Mouse (Mus musculus): Measurements from ENCODE around the gene Zbtb3. TPM values are rescaled to one million over a fixed set of nuclear protein-coding genes. Genes with fewer than 3 reads are reported as not detected.

The Zbtb3 gene
- total and polyA plus RNA-seq, 3 experiments = 1.2 to 2.5 (median 2.2) TPM

DNA sequence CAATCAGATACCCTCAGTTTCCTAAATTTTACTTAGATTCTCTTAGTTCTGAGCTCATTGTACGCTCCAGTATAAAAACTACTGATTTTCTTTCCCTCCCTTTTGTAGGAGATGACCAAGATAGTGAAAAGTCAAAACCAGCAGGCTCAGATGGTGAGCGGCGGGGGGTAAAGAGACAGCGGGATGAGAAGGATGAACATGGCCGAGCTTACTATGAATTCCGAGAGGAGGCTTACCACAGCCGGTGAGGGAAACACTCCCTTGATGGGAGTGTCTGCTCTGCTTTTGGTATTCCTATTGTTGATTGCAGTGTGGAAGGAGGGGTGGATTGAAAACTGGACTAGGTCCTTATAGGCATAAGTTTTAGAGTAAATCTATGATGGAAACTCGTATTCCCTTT lies 20.3 kb downstream of the Zbtb3 start:
- peak overlapping the region; percentile 72 for H3K4me2 ChIP-seq (ENCODE audit: insufficient read depth, low read depth, poor library complexity, severe bottlenecking)
- no peak for TF ChIP-seq NELFE (IDR thresholded peaks at IDR 0.05; ENCODE audit: low read depth, low read length)
- no peak for TF ChIP-seq POLR2A (IDR thresholded peaks at IDR 0.05; ENCODE audit: low read depth, low read length)
- no peak for TF ChIP-seq UBTF (IDR thresholded peaks at IDR 0.05; ENCODE audit: low read depth, low read length)
- no peak for TF ChIP-seq CHD1 (IDR thresholded peaks at IDR 0.05; ENCODE audit: low read depth, low read length)
- no peak for TF ChIP-seq MXI1 (IDR thresholded peaks at IDR 0.05; ENCODE audit: low read depth, low read length)
- no peak for TF ChIP-seq RAD21 (IDR thresholded peaks at IDR 0.05; ENCODE audit: low read depth, low read length)
- TF ChIP-seq ZNF384 (IDR thresholded peaks at IDR 0.05; ENCODE audit: low read depth, low read length) = no peak
- no peak for TF ChIP-seq USF1 (IDR thresholded peaks at IDR 0.05; ENCODE audit: low read depth, low read length)
- no peak for TF ChIP-seq PAX5 (IDR thresholded peaks at IDR 0.05; ENCODE audit: low read length)
- no peak for TF ChIP-seq POLR2AphosphoS2 (IDR thresholded peaks at IDR 0.05; ENCODE audit: low read depth, low read length)
- no peak for TF ChIP-seq KAT2A (IDR thresholded peaks at IDR 0.05; ENCODE audit: insufficient replicate concordance, low read length)
- TF ChIP-seq MYC (IDR thresholded peaks at IDR 0.05; ENCODE audit: low read depth, low read length) = no peak
- no peak for TF ChIP-seq JUND (conservative IDR thresholded peaks at IDR 0.05; ENCODE audit: low read depth, low read length)
- no peak for TF ChIP-seq IRF4 (IDR thresholded peaks at IDR 0.05; ENCODE audit: low read depth, low read length)
- no peak for TF ChIP-seq ELF1 (IDR thresholded peaks at IDR 0.05; ENCODE audit: low read depth, low read length)
- no peak for TF ChIP-seq SIN3A (IDR thresholded peaks at IDR 0.05; ENCODE audit: low read length)
- TF ChIP-seq SMC3 (IDR thresholded peaks at IDR 0.05; ENCODE audit: low read depth, low read length) = no peak
- TF ChIP-seq EP300 (IDR thresholded peaks at IDR 0.05; ENCODE audit: low read length) = no peak
- no peak for TF ChIP-seq ZMIZ1 (IDR thresholded peaks at IDR 0.05; ENCODE audit: low read depth, low read length)
- TF ChIP-seq MEF2A (IDR thresholded peaks at IDR 0.05; ENCODE audit: borderline replicate concordance, low read depth, low read length) = no peak
- DNase-seq (ENCODE audit: extremely low read depth) = no peak
- in situ Hi-C loops (cut with MboI; ENCODE audit: low pct_ligation_motif_present, low pct_unique_long_range_greater_than_20kb, low sequenced_read_pairs) = no loop called here
- peaks cover 42 to 53% of the 10 kb centered on the region in 2 experiments for H3K36me3 ChIP-seq (replicated peaks in 1 of 2; ENCODE audit: control insufficient read depth in 1 of 2, insufficient read depth in 1 of 2, low read length in 1 of 2)
- H3K4me3 ChIP-seq (replicated peaks in 1 of 3; ENCODE audit: low read depth in 2 of 3, low read length in 2 of 3, poor library complexity in 1 of 3) = peak overlapping the region in 2 of 3 experiments; percentile 23 to 46
- H3K27me3 ChIP-seq (replicated peaks) = no peaks in the 10 kb centered on the region
- H3K79me2 ChIP-seq (replicated peaks; ENCODE audit: control insufficient read depth, extremely low read depth, insufficient read depth, poor library complexity, severe bottlenecking) = peaks cover 61% of the 10 kb centered on the region
- peaks cover 0 to 10% of the 10 kb centered on the region in 2 experiments; a peak in 2 of 4 replicates for H3K4me1 ChIP-seq (ENCODE audit: control insufficient read depth in 1 of 2, insufficient read depth in 2 of 2)
- no peaks in the 10 kb centered on the region for H3K9me3 ChIP-seq (replicated peaks; ENCODE audit: low read length)
- no peak overlapping the region for H3K27ac ChIP-seq (ENCODE audit: insufficient read depth, low read depth)
- peak overlapping the region; percentile 89; the same call in 1 of the 2 replicates for H3K9ac ChIP-seq (ENCODE audit: insufficient read depth, low read depth)
- dilution Hi-C loops (cut with MboI; ENCODE audit: extremely low pct_ligation_motif_present, extremely low pct_unique_long_range_greater_than_20kb, low sequenced_read_pairs) = no loop called here

- Histone ChIP-seq H3K9ac (ENCODE audit: insufficient read depth, low read depth) (no peak within 1 kb of the TSS), H3K27me3 (replicated peaks) (no peaks in the 10 kb centered on the region), H3K9me3 (replicated peaks; ENCODE audit: low read length) (no peaks in the 10 kb centered on the region), H3K4me3 (replicated peaks in 1 of 3; ENCODE audit: low read depth in 2 of 3, low read length in 2 of 3, poor library complexity in 1 of 3) (no peak within 1 kb of the TSS), H3K4me2 (ENCODE audit: insufficient read depth, low read depth, poor library complexity, severe bottlenecking) (no peak within 1 kb of the TSS), H3K79me2 (replicated peaks; ENCODE audit: control insufficient read depth, extremely low read depth, insufficient read depth, poor library complexity, severe bottlenecking) (peaks cover 19% of the 10 kb centered on the region), H3K36me3 (replicated peaks in 1 of 2; ENCODE audit: control insufficient read depth in 1 of 2, insufficient read depth in 1 of 2, low read length in 1 of 2) (peaks cover 81 to 97% of the 10 kb centered on the region in 2 experiments), H3K27ac (ENCODE audit: insufficient read depth, low read depth) (no peak within 1 kb of the TSS), H3K4me1 (ENCODE audit: control insufficient read depth in 1 of 2, insufficient read depth in 2 of 2) (no peaks in the 10 kb centered on the region; a peak in 1 of 4 replicates)
- in situ Hi-C loops (cut with MboI; ENCODE audit: low pct_ligation_motif_present, low pct_unique_long_range_greater_than_20kb, low sequenced_read_pairs) (loop anchor here (25.0 kb wide), 1 partner anchor 1033 kb away; no protein-coding TSS in a partner anchor), dilution Hi-C loops (cut with MboI; ENCODE audit: extremely low pct_ligation_motif_present, extremely low pct_unique_long_range_greater_than_20kb, low sequenced_read_pairs) (no loop called here)
- TF ChIP-seq POLR2A (IDR thresholded peaks at IDR 0.05; ENCODE audit: low read depth, low read length) (no peak), ZMIZ1 (IDR thresholded peaks at IDR 0.05; ENCODE audit: low read depth, low read length) (no peak), TCF12 (IDR thresholded peaks at IDR 0.05; ENCODE audit: low read depth, low read length) (no peak), SMC3 (IDR thresholded peaks at IDR 0.05; ENCODE audit: low read depth, low read length) (no peak), ZKSCAN1 (IDR thresholded peaks at IDR 0.05; ENCODE audit: borderline replicate concordance, low read depth, low read length) (no peak), ELF1 (IDR thresholded peaks at IDR 0.05; ENCODE audit: low read depth, low read length) (no peak), CTCF (conservative IDR thresholded peaks at IDR 0.05 in 1 of 2, IDR thresholded peaks at IDR 0.05 in 1 of 2; ENCODE audit: low read depth in 2 of 2, low read length in 2 of 2) (no peak), HCFC1 (IDR thresholded peaks at IDR 0.05; ENCODE audit: low read depth, low read length) (no peak), USF1 (IDR thresholded peaks at IDR 0.05; ENCODE audit: low read depth, low read length) (no peak), BHLHE40 (IDR thresholded peaks at IDR 0.05; ENCODE audit: low read depth, low read length) (no peak), JUND (conservative IDR thresholded peaks at IDR 0.05; ENCODE audit: low read depth, low read length) (no peak), ZNF384 (IDR thresholded peaks at IDR 0.05; ENCODE audit: low read depth, low read length) (no peak), MAFK (IDR thresholded peaks at IDR 0.05; ENCODE audit: insufficient replicate concordance, low read length) (no peak), SIN3A (IDR thresholded peaks at IDR 0.05; ENCODE audit: low read length) (no peak), NELFE (IDR thresholded peaks at IDR 0.05; ENCODE audit: low read depth, low read length) (no peak), MYC (IDR thresholded peaks at IDR 0.05; ENCODE audit: low read depth, low read length) (no peak), RCOR1 (conservative IDR thresholded peaks at IDR 0.05; ENCODE audit: low read depth, low read length) (no peak), NRF1 (IDR thresholded peaks at IDR 0.05; ENCODE audit: low read depth, low read length) (no peak)
- DNase-seq (ENCODE audit: extremely low read depth) = no peak
Observed at GRCm38 (mm10) chr19:8829660-8830059, 27.3 kb downstream of the Zbtb3 start, which contains the start of gene AC129217.1. Gene AC129217.1, plus strand, starts transcription at chr19:8829773.
